In genomic region chr17:48097011-48097742, GRCm38 (mm10) we compare ENCODE assay signal across 9 mouse cellular contexts. TPM values are rescaled to one million over a fixed set of nuclear protein-coding genes. Genes with fewer than 3 reads are reported as not detected.
A peak's percentile ranks its signal among the peaks of the same experiment; 100 is the strongest.
DNase-seq lines count a peak whose midpoint lies in the region; ATAC-seq lines count a peak whose summit lies in the region.
"Had no signal": no experiment of that assay in that cellular context is flagged by ENCODE, and none has a peak within 500 bp of the region (broad histone marks: within the 10 kb centered on the region; RNA-seq: fewer than 3 reads in every experiment).

No protein-coding gene starts in this region.

- H3K4me3 ChIP-seq in embryonic facial prominence, embryonic 14.5 days (ENCODE audit: low read depth, low read length), result peak overlapping the region; percentile 31
- peak overlapping the region; percentile 23 for H3K4me3 ChIP-seq in hindbrain, embryonic 13.5 days
- peak overlapping the region; percentile 26 for H3K4me3 ChIP-seq in midbrain, embryonic 14.5 days (replicated peaks; ENCODE audit: low read depth, low read length)

- DNase-seq in cerebellum, postnatal 25 days, result peak; percentile 33 to 65
- no peak for DNase-seq in cerebellum, adult 11 months
- DNase-seq in Muller cell, postnatal 12 days (ENCODE audit: inconsistent ontology term), result peak; percentile 60
- peak; percentile 63 for DNase-seq in embryonic facial prominence, embryonic 14.5 days (ENCODE audit: low spot score)
- DNase-seq in liver, result peak; percentile 50
- peak; percentile 82 for DNase-seq in midbrain, embryonic 14.5 days
- DNase-seq in testis, postnatal 10 days (ENCODE audit: low spot score), result peak; percentile 64

- peaks cover 35% of the 10 kb centered on the region for H3K4me1 ChIP-seq in embryonic facial prominence, embryonic 14.5 days (ENCODE audit: control insufficient read depth, insufficient read depth, low read length)
- H3K4me1 ChIP-seq in hindbrain, embryonic 13.5 days (replicated peaks), result peaks cover 47% of the 10 kb centered on the region
- H3K4me1 ChIP-seq in midbrain, embryonic 14.5 days (ENCODE audit: control insufficient read depth, insufficient read depth, low read length), result peaks cover 35% of the 10 kb centered on the region

- H3K9me3 ChIP-seq in embryonic facial prominence, embryonic 14.5 days (ENCODE audit: control insufficient read depth, low read length), result peaks cover 3% of the 10 kb centered on the region
- H3K9me3 ChIP-seq in hindbrain, embryonic 13.5 days, result 0 out of 2 replicates have a peak, but pooled peaks cover 3% of the 10 kb centered on the region
- no peaks in the 10 kb centered on the region for H3K9me3 ChIP-seq in midbrain, embryonic 14.5 days (ENCODE audit: control insufficient read depth, low read length)

- H3K36me3 ChIP-seq in embryonic facial prominence, embryonic 14.5 days (ENCODE audit: control insufficient read depth, insufficient read depth, low read length), result no peaks in the 10 kb centered on the region
- no peaks in the 10 kb centered on the region for H3K36me3 ChIP-seq in hindbrain, embryonic 13.5 days
- H3K36me3 ChIP-seq in midbrain, embryonic 14.5 days (ENCODE audit: control insufficient read depth, insufficient read depth, low read length), result no peaks in the 10 kb centered on the region

- 2% methylated on average over 26 of the region's 41 CpGs for WGBS in embryonic facial prominence, embryonic 14.5 days
- under 1% methylated on average over 33 of the region's 41 CpGs for WGBS in hindbrain, embryonic 13.5 days
- WGBS in midbrain, embryonic 14.5 days, result under 1% methylated on average over 39 of the region's 41 CpGs

- peaks cover 65% of the 10 kb centered on the region for H3K27me3 ChIP-seq in embryonic facial prominence, embryonic 14.5 days (replicated peaks; ENCODE audit: control insufficient read depth, insufficient read depth, low read length)
- peaks cover 80% of the 10 kb centered on the region for H3K27me3 ChIP-seq in hindbrain, embryonic 13.5 days
- peaks cover 60% of the 10 kb centered on the region for H3K27me3 ChIP-seq in midbrain, embryonic 14.5 days (ENCODE audit: control insufficient read depth, insufficient read depth, low read length)
- H3K27me3 ChIP-seq: CH12.LX had no signal

- no peak overlapping the region for H3K27ac ChIP-seq in embryonic facial prominence, embryonic 14.5 days (replicated peaks; ENCODE audit: low read depth, low read length)
- no peak overlapping the region for H3K27ac ChIP-seq in hindbrain, embryonic 13.5 days
- H3K27ac ChIP-seq in midbrain, embryonic 14.5 days (replicated peaks; ENCODE audit: low read depth, low read length), result no peak overlapping the region

- peak; percentile 37; the same call in 1 of the 2 replicates for ATAC-seq in embryonic facial prominence, embryonic 14.5 days (ENCODE audit: low read depth)
- ATAC-seq in hindbrain, embryonic 13.5 days (ENCODE audit: low FRiP score), result no peak
- ATAC-seq in midbrain, embryonic 14.5 days (ENCODE audit: low FRiP score, low TSS enrichment), result no peak

- peak overlapping the region; percentile 51 for H3K9ac ChIP-seq in embryonic facial prominence, embryonic 14.5 days (ENCODE audit: low read depth, low read length)
- peak overlapping the region; percentile 51; the same call in 1 of the 2 replicates for H3K9ac ChIP-seq in hindbrain, embryonic 13.5 days
- peak overlapping the region; percentile 31; the same call in 1 of the 2 replicates for H3K9ac ChIP-seq in midbrain, embryonic 14.5 days (replicated peaks; ENCODE audit: low read length)

- H3K4me2 ChIP-seq in embryonic facial prominence, embryonic 14.5 days (ENCODE audit: low read depth, low read length), result peak overlapping the region; percentile 63
- H3K4me2 ChIP-seq in hindbrain, embryonic 13.5 days, result peak overlapping the region; percentile 51
- H3K4me2 ChIP-seq in midbrain, embryonic 14.5 days (ENCODE audit: low read length), result peak overlapping the region; percentile 53

RNA-seq across cellular contexts. Expression of gene 1700067P10Rik, which starts 8.1 kb away (rescaled TPM):
- not detected in 2 replicates for polyA plus RNA-seq in embryonic facial prominence, embryonic 14.5 days (2014; fragmentation: Nextera tagmentation; extraction: Ambion mirVana)
- polyA plus RNA-seq in hindbrain, embryonic 13.5 days (2015; fragmentation: Nextera tagmentation; extraction: Ambion mirVana), result 0.21 TPM in 1 of 2 replicates, not detected in the other
- polyA plus RNA-seq in midbrain, embryonic 14.5 days (2014; fragmentation: Nextera tagmentation; extraction: Ambion mirVana), result not detected in 2 replicates

RNA-seq across cellular contexts. Expression of gene 9830107B12Rik, which starts 48.9 kb away (rescaled TPM):
- not detected in 2 replicates for polyA plus RNA-seq in embryonic facial prominence, embryonic 14.5 days (2014; fragmentation: Nextera tagmentation; extraction: Ambion mirVana)
- not detected in 2 replicates for polyA plus RNA-seq in hindbrain, embryonic 13.5 days (2015; fragmentation: Nextera tagmentation; extraction: Ambion mirVana)
- not detected in 2 replicates for polyA plus RNA-seq in midbrain, embryonic 14.5 days (2014; fragmentation: Nextera tagmentation; extraction: Ambion mirVana)

RNA-seq across cellular contexts. Expression of gene 1700122O11Rik, which starts 59.1 kb away (rescaled TPM):
- polyA plus RNA-seq in embryonic facial prominence, embryonic 14.5 days (2014; fragmentation: Nextera tagmentation; extraction: Ambion mirVana), result not detected in 2 replicates
- polyA plus RNA-seq in hindbrain, embryonic 13.5 days (2015; fragmentation: Nextera tagmentation; extraction: Ambion mirVana), result not detected in 2 replicates
- polyA plus RNA-seq in midbrain, embryonic 14.5 days (2014; fragmentation: Nextera tagmentation; extraction: Ambion mirVana), result not detected in 2 replicates
